Mouse (Mus musculus) T-cell, adult 2 months (primary cell): ENCODE data around the gene Ythdf1.

Source experiments
- DNase-seq: peaks from one replicate; pipeline ENCODE4 v3.0.0; 2022; ENCODE audit warnings: low spot score

The Ythdf1 gene

GRCm38 (mm10) chr2:180910928-180911327 is 9.8 kb downstream of the Ythdf1 start:
- DNase-seq = no peak

- no peak for DNase-seq
Observed at GRCm38 (mm10) chr2:180905556-180906221, 15.1 kb downstream of the Ythdf1 start.

- no peak for DNase-seq
Observed at GRCm38 (mm10) chr2:180904435-180905208, 16.1 kb downstream of the Ythdf1 start.

- DNase-seq = peak; percentile 29
Observed at GRCm38 (mm10) chr2:180902086-180902485, 18.7 kb downstream of the Ythdf1 start.

- DNase-seq = no peak
Observed at GRCm38 (mm10) chr2:180897857-180898256, 22.9 kb downstream of the Ythdf1 start.

GRCm38 (mm10) chr2:180896819-180897625 is 23.7 kb downstream of the Ythdf1 start:
- DNase-seq = no peak

GRCm38 (mm10) chr2:180895837-180896525 is 24.8 kb downstream of the Ythdf1 start:
- DNase-seq = no peak

- no peak for DNase-seq
Observed at GRCm38 (mm10) chr2:180895321-180895720, 25.4 kb downstream of the Ythdf1 start.

- DNase-seq = peak; percentile 63
Observed at GRCm38 (mm10) chr2:180894734-180895133, 26.0 kb downstream of the Ythdf1 start.

- no peak for DNase-seq
Observed at GRCm38 (mm10) chr2:180894029-180894623, 26.6 kb downstream of the Ythdf1 start.

GRCm38 (mm10) chr2:180893537-180894028 is 27.2 kb downstream of the Ythdf1 start:
- DNase-seq = no peak

GRCm38 (mm10) chr2:180892841-180893521 is 27.8 kb downstream of the Ythdf1 start:
- DNase-seq = no peak

- no peak for DNase-seq
Observed at GRCm38 (mm10) chr2:180891835-180892323, 28.9 kb downstream of the Ythdf1 start.

- no peak for DNase-seq
Observed at GRCm38 (mm10) chr2:180891075-180891834, 29.5 kb downstream of the Ythdf1 start.

- DNase-seq = no peak
Observed at GRCm38 (mm10) chr2:180890422-180891074, 30.2 kb downstream of the Ythdf1 start.

GRCm38 (mm10) chr2:180889921-180890280 is 30.8 kb downstream of the Ythdf1 start:
- DNase-seq = no peak

- no peak for DNase-seq
Observed at GRCm38 (mm10) chr2:180889271-180889920, 31.4 kb downstream of the Ythdf1 start.

- no peak for DNase-seq
Observed at GRCm38 (mm10) chr2:180885270-180885669, 35.5 kb downstream of the Ythdf1 start.

GRCm38 (mm10) chr2:180881281-180881680 is 39.5 kb downstream of the Ythdf1 start:
- DNase-seq = no peak
